Mouse (Mus musculus) ES-Bruce4 (cell line): Measurements from ENCODE around the gene Efna1.

ENCODE experiments used
- CTCF ChIP-seq: IDR thresholded peaks from one replicate; pipeline ENCODE4 v1.8.1; 2011; ENCODE audit warnings: low read depth, low read length
- EP300 ChIP-seq: IDR thresholded peaks from 2 replicates; pipeline ENCODE4 v1.6.1; 2011; ENCODE audit warnings: low read depth, low read length; ENCODE audit not compliant: insufficient read depth
- POLR2A ChIP-seq: IDR thresholded peaks from one replicate; pipeline ENCODE4 v1.8.1; 2011; ENCODE audit warnings: low read length; ENCODE audit not compliant: insufficient read depth

- TF ChIP-seq CTCF = no peak
- no peak for TF ChIP-seq POLR2A
- no peak for TF ChIP-seq EP300
Measured at GRCm38 (mm10) chr3:89226361-89226760, 54.6 kb downstream of the Efna1 start.
